Mouse (Mus musculus): Measurements from ENCODE around the gene Cptp. TPM values are rescaled to one million over a fixed set of nuclear protein-coding genes. Genes with fewer than 3 reads are reported as not detected.

Gene Cptp
- polyA plus RNA-seq, 1 experiment from 2014 or later, result 17.1 TPM

GRCm38 (mm10) chr4:155837404-155838010 is 31.7 kb downstream of the Cptp start:
- WGBS, result 43% methylated on average over 11 of the region's 11 CpGs
- H3K9ac ChIP-seq, result no peak overlapping the region
- no peak overlapping the region for H3K4me3 ChIP-seq (ENCODE audit: low read depth, low read length)
- H3K27ac ChIP-seq (ENCODE audit: low read depth), result peak overlapping the region; percentile 96
- peak overlapping the region; percentile 96 for H3K4me2 ChIP-seq
- peaks cover 33% of the 10 kb centered on the region for H3K4me1 ChIP-seq (ENCODE audit: insufficient read depth)
- ATAC-seq (ENCODE audit: insufficient read depth), result no peak
- DNase-seq, result peak; percentile 67
- H3K27me3 ChIP-seq (ENCODE audit: insufficient read depth, low read length), result 0 out of 2 replicates have a peak, but pooled peaks cover 3% of the 10 kb centered on the region
- no peak for TF ChIP-seq CTCF (IDR thresholded peaks at IDR 0.05; ENCODE audit: low read depth)
- no peaks in the 10 kb centered on the region for H3K9me3 ChIP-seq (ENCODE audit: low read depth, low read length)
- peaks cover 19% of the 10 kb centered on the region for H3K36me3 ChIP-seq (ENCODE audit: insufficient read depth)

GRCm38 (mm10) chr4:155833836-155834235 is 35.4 kb downstream of the Cptp start:
- peaks cover 10% of the 10 kb centered on the region for H3K36me3 ChIP-seq (ENCODE audit: insufficient read depth)
- peak; percentile 94 for DNase-seq
- H3K9ac ChIP-seq, result no peak overlapping the region
- ATAC-seq (ENCODE audit: insufficient read depth), result peak; percentile 44
- H3K4me3 ChIP-seq (ENCODE audit: low read depth, low read length), result no peak overlapping the region
- peaks cover 16% of the 10 kb centered on the region for H3K4me1 ChIP-seq (ENCODE audit: insufficient read depth)
- WGBS, result 12% methylated on average over 2 of the region's 2 CpGs
- TF ChIP-seq CTCF (IDR thresholded peaks at IDR 0.05; ENCODE audit: low read depth), result peak; percentile 83
- H3K27ac ChIP-seq (ENCODE audit: low read depth), result peak overlapping the region; percentile 82
- H3K27me3 ChIP-seq (ENCODE audit: insufficient read depth, low read length), result no peaks in the 10 kb centered on the region
- H3K4me2 ChIP-seq, result peak overlapping the region; percentile 40
- H3K9me3 ChIP-seq (ENCODE audit: low read depth, low read length), result no peaks in the 10 kb centered on the region

GRCm38 (mm10) chr4:155833234-155833633 is 36.0 kb downstream of the Cptp start:
- Histone ChIP-seq H3K4me1 (ENCODE audit: insufficient read depth) (peaks cover 13% of the 10 kb centered on the region; the same call in 1 of the 2 replicates), H3K4me3 (ENCODE audit: low read depth, low read length) (no peak overlapping the region), H3K36me3 (ENCODE audit: insufficient read depth) (peaks cover 14% of the 10 kb centered on the region), H3K9me3 (ENCODE audit: low read depth, low read length) (no peaks in the 10 kb centered on the region), H3K27ac (ENCODE audit: low read depth) (no peak overlapping the region), H3K9ac (no peak overlapping the region; the same call in 1 of the 2 replicates), H3K27me3 (ENCODE audit: insufficient read depth, low read length) (no peaks in the 10 kb centered on the region), H3K4me2 (peak overlapping the region; percentile 93; the same call in 1 of the 2 replicates)
- no peak for TF ChIP-seq CTCF (IDR thresholded peaks at IDR 0.05; ENCODE audit: low read depth)
- 81% methylated on average over 4 of the region's 4 CpGs for whole genome bisulfite sequencing
- no peak for DNase-seq
- ATAC-seq (ENCODE audit: insufficient read depth), result no peak

GRCm38 (mm10) chr4:155832321-155832720 is 36.9 kb downstream of the Cptp start:
- DNase-seq, result no peak
- H3K4me2 ChIP-seq, result peak overlapping the region; percentile 93
- WGBS, result 50% methylated on average over 10 of the region's 10 CpGs
- no peak for TF ChIP-seq CTCF (IDR thresholded peaks at IDR 0.05; ENCODE audit: low read depth)
- no peak for ATAC-seq (ENCODE audit: insufficient read depth)
- peak overlapping the region; percentile 88 for H3K9ac ChIP-seq
- no peaks in the 10 kb centered on the region for H3K9me3 ChIP-seq (ENCODE audit: low read depth, low read length)
- H3K27me3 ChIP-seq (ENCODE audit: insufficient read depth, low read length), result no peaks in the 10 kb centered on the region
- H3K4me1 ChIP-seq (ENCODE audit: insufficient read depth), result peaks cover 7% of the 10 kb centered on the region; the same call in 1 of the 2 replicates
- peaks cover 19% of the 10 kb centered on the region for H3K36me3 ChIP-seq (ENCODE audit: insufficient read depth)
- peak overlapping the region; percentile 77 for H3K4me3 ChIP-seq (ENCODE audit: low read depth, low read length)
- peak overlapping the region; percentile 85; the same call in 1 of the 2 replicates for H3K27ac ChIP-seq (ENCODE audit: low read depth)

GRCm38 (mm10) chr4:155831831-155832230 is 37.4 kb downstream of the Cptp start:
- Histone ChIP-seq H3K27me3 (ENCODE audit: insufficient read depth, low read length) (no peaks in the 10 kb centered on the region), H3K4me3 (ENCODE audit: low read depth, low read length) (peak overlapping the region; percentile 77), H3K9me3 (ENCODE audit: low read depth, low read length) (no peaks in the 10 kb centered on the region), H3K4me2 (peak overlapping the region; percentile 93), H3K36me3 (ENCODE audit: insufficient read depth) (peaks cover 24% of the 10 kb centered on the region), H3K4me1 (ENCODE audit: insufficient read depth) (peaks cover 7% of the 10 kb centered on the region; the same call in 1 of the 2 replicates), H3K27ac (ENCODE audit: low read depth) (peak overlapping the region; percentile 85), H3K9ac (peak overlapping the region; percentile 88)
- no peak for TF ChIP-seq CTCF (IDR thresholded peaks at IDR 0.05; ENCODE audit: low read depth)
- DNase-seq, result no peak
- under 1% methylated on average over 25 of the region's 25 CpGs for WGBS
- ATAC-seq (ENCODE audit: insufficient read depth), result peak; percentile 13; the same call in 1 of the 2 replicates

- WGBS, result under 1% methylated on average over 49 of the region's 49 CpGs
- Histone ChIP-seq H3K4me1 (ENCODE audit: insufficient read depth) (peaks cover 7% of the 10 kb centered on the region; the same call in 1 of the 2 replicates), H3K4me3 (ENCODE audit: low read depth, low read length) (peak within 1 kb of the TSS; percentile 77), H3K9ac (peak within 1 kb of the TSS; percentile 88), H3K27ac (ENCODE audit: low read depth) (peak within 1 kb of the TSS; percentile 85), H3K4me2 (peak within 1 kb of the TSS; percentile 93), H3K36me3 (ENCODE audit: insufficient read depth) (peaks cover 30% of the 10 kb centered on the region), H3K27me3 (ENCODE audit: insufficient read depth, low read length) (no peaks in the 10 kb centered on the region), H3K9me3 (ENCODE audit: low read depth, low read length) (no peaks in the 10 kb centered on the region)
- ATAC-seq (ENCODE audit: insufficient read depth), result peak; percentile 91
- peak; percentile 99 for DNase-seq
- TF ChIP-seq CTCF (IDR thresholded peaks at IDR 0.05; ENCODE audit: low read depth), result peak; percentile 95
Measured at GRCm38 (mm10) chr4:155831205-155831766, 38.0 kb downstream of the Cptp start, which contains the start of gene Aurkaip1. Aurkaip1 (plus strand) TSS chr4:155831272.

- Histone ChIP-seq H3K4me2 (peak overlapping the region; percentile 93), H3K9me3 (ENCODE audit: low read depth, low read length) (no peaks in the 10 kb centered on the region), H3K27ac (ENCODE audit: low read depth) (peak overlapping the region; percentile 55; the same call in 1 of the 2 replicates), H3K36me3 (ENCODE audit: insufficient read depth) (peaks cover 33% of the 10 kb centered on the region), H3K9ac (no peak overlapping the region), H3K4me3 (ENCODE audit: low read depth, low read length) (peak overlapping the region; percentile 77), H3K27me3 (ENCODE audit: insufficient read depth, low read length) (no peaks in the 10 kb centered on the region), H3K4me1 (ENCODE audit: insufficient read depth) (peaks cover 7% of the 10 kb centered on the region; the same call in 1 of the 2 replicates)
- DNase-seq, result no peak
- WGBS, result 47% methylated on average over 8 of the region's 8 CpGs
- no peak for ATAC-seq (ENCODE audit: insufficient read depth)
- TF ChIP-seq CTCF (IDR thresholded peaks at IDR 0.05; ENCODE audit: low read depth), result no peak
Measured at GRCm38 (mm10) chr4:155830596-155830995, 38.6 kb downstream of the Cptp start.
